Mouse (Mus musculus) heart, embryonic 12.5 days (tissue): ENCODE data around the gene Arhgap28. TPM values are rescaled to one million over a fixed set of nuclear protein-coding genes. Genes with fewer than 3 reads are reported as not detected.

Experiments
- ATAC-seq: fragments of 200-750 bp; cut with Nextera tagmentation; 2 replicates; pipeline ENCODE4 v1.8.0; 2017; ENCODE audit warnings: moderate TSS enrichment, moderate library complexity; ENCODE audit not compliant: insufficient number of reproducible peaks, low FRiP score
- H3K27ac ChIP-seq: fragments of 300-500 bp; sonication (generic); 2 replicates; pipeline ENCODE4 v1.5.1; 2016; ENCODE audit warnings: mild to moderate bottlenecking, moderate library complexity; ENCODE audit not compliant: poor library complexity, severe bottlenecking
- H3K27me3 ChIP-seq: fragments of 300-500 bp; sonication (generic); replicated peaks from 2 replicates; pipeline ENCODE4 v1.6.1; 2016; ENCODE audit warnings: mild to moderate bottlenecking, moderate library complexity
- H3K36me3 ChIP-seq: fragments of 300-500 bp; sonication (generic); 2 replicates; pipeline ENCODE4 v1.6.1; 2016; ENCODE audit warnings: mild to moderate bottlenecking, moderate library complexity
- H3K4me1 ChIP-seq: fragments of 300-500 bp; sonication (generic); replicated peaks from 2 replicates; pipeline ENCODE4 v1.6.1; 2016; ENCODE audit warnings: mild to moderate bottlenecking
- H3K4me2 ChIP-seq: fragments of 300-500 bp; sonication (generic); 2 replicates; pipeline ENCODE4 v1.6.1; 2016; ENCODE audit warnings: mild to moderate bottlenecking, moderate library complexity
- H3K4me3 ChIP-seq: fragments of 300-500 bp; sonication (generic); 2 replicates; pipeline ENCODE4 v1.5.1; 2016; ENCODE audit warnings: mild to moderate bottlenecking
- H3K9ac ChIP-seq: fragments of 300-500 bp; sonication (generic); 2 replicates; pipeline ENCODE4 v1.6.1; 2016; ENCODE audit warnings: mild to moderate bottlenecking, moderate library complexity
- H3K9me3 ChIP-seq: fragments of 300-500 bp; sonication (generic); replicated peaks from 2 replicates; pipeline ENCODE4 v1.6.1; 2016; ENCODE audit warnings: mild to moderate bottlenecking, moderate library complexity
- WGBS: fragments of 180-500 bp; shearing (Covaris S2); methylation state at CpG from one replicate; pipeline ENCODE4 v1.1.7; 2016; 5-methylcytosine and 5-hydroxymethylcytosine counted together
- polyA plus RNA-seq: library from polyadenylated mRNA; unstranded; fragments of >200 nt; fragmentation: Nextera tagmentation; extraction: Ambion mirVana; gene quantifications from 2 replicates; pipeline ENCODE4 v1.2.1, GENCODE M21; 2016

Arhgap28 gene
- polyA plus RNA-seq, 1 experiment from 2014 or later: 25.4 TPM

GRCm38 (mm10) chr17:67836146-67836895, 167.6 kb downstream of the Arhgap28 start:
- no peak for ATAC-seq
- no peaks in the 10 kb centered on the region for H3K27me3 ChIP-seq
- H3K36me3 ChIP-seq: peaks cover 4% of the 10 kb centered on the region; the same call in 1 of the 2 replicates
- peaks cover 6% of the 10 kb centered on the region for H3K9me3 ChIP-seq
- no peak overlapping the region for H3K4me2 ChIP-seq
- no peak overlapping the region for H3K27ac ChIP-seq
- H3K9ac ChIP-seq: no peak overlapping the region
- no peak overlapping the region for H3K4me3 ChIP-seq
- H3K4me1 ChIP-seq: no peaks in the 10 kb centered on the region
- WGBS: 90% methylated on average over 20 of the region's 20 CpGs

GRCm38 (mm10) chr17:67827431-67827830, 176.5 kb downstream of the Arhgap28 start:
- Histone ChIP-seq H3K4me1 (no peaks in the 10 kb centered on the region), H3K36me3 (no peaks in the 10 kb centered on the region), H3K4me3 (no peak overlapping the region), H3K27me3 (no peaks in the 10 kb centered on the region), H3K9me3 (peaks cover 15% of the 10 kb centered on the region), H3K9ac (no peak overlapping the region), H3K27ac (no peak overlapping the region), H3K4me2 (no peak overlapping the region)
- no peak for ATAC-seq
- WGBS: 81% methylated on average over 3 of the region's 3 CpGs

- no peaks in the 10 kb centered on the region for H3K4me1 ChIP-seq
- no peaks in the 10 kb centered on the region for H3K9me3 ChIP-seq
- ATAC-seq: no peak
- H3K9ac ChIP-seq: no peak overlapping the region
- H3K27me3 ChIP-seq: no peaks in the 10 kb centered on the region
- no peak overlapping the region for H3K4me2 ChIP-seq
- no peak overlapping the region for H3K4me3 ChIP-seq
- 87% methylated on average over 10 of the region's 10 CpGs for WGBS
- no peaks in the 10 kb centered on the region for H3K36me3 ChIP-seq
- H3K27ac ChIP-seq: no peak overlapping the region
Observed at GRCm38 (mm10) chr17:67816916-67817315, 187.0 kb downstream of the Arhgap28 start.

GRCm38 (mm10) chr17:67815720-67816119, 188.2 kb downstream of the Arhgap28 start:
- no peak overlapping the region for H3K27ac ChIP-seq
- H3K27me3 ChIP-seq: no peaks in the 10 kb centered on the region
- no peaks in the 10 kb centered on the region for H3K36me3 ChIP-seq
- no peaks in the 10 kb centered on the region for H3K4me1 ChIP-seq
- H3K9me3 ChIP-seq: no peaks in the 10 kb centered on the region
- ATAC-seq: no peak
- no peak overlapping the region for H3K4me2 ChIP-seq
- no peak overlapping the region for H3K4me3 ChIP-seq
- 86% methylated on average over 11 of the region's 11 CpGs for WGBS
- H3K9ac ChIP-seq: no peak overlapping the region

GRCm38 (mm10) chr17:67813666-67814065, 190.3 kb downstream of the Arhgap28 start:
- no peaks in the 10 kb centered on the region for H3K9me3 ChIP-seq
- H3K27ac ChIP-seq: no peak overlapping the region
- H3K4me2 ChIP-seq: no peak overlapping the region
- H3K4me3 ChIP-seq: no peak overlapping the region
- WGBS: 92% methylated on average over 6 of the region's 6 CpGs
- H3K9ac ChIP-seq: no peak overlapping the region
- H3K36me3 ChIP-seq: no peaks in the 10 kb centered on the region
- H3K27me3 ChIP-seq: no peaks in the 10 kb centered on the region
- no peak for ATAC-seq
- H3K4me1 ChIP-seq: no peaks in the 10 kb centered on the region

- H3K9me3 ChIP-seq: no peaks in the 10 kb centered on the region
- H3K36me3 ChIP-seq: no peaks in the 10 kb centered on the region
- no peaks in the 10 kb centered on the region for H3K27me3 ChIP-seq
- no peaks in the 10 kb centered on the region for H3K4me1 ChIP-seq
- WGBS: 90% methylated on average over 16 of the region's 16 CpGs
- no peak overlapping the region for H3K9ac ChIP-seq
- H3K27ac ChIP-seq: no peak overlapping the region
- no peak overlapping the region for H3K4me2 ChIP-seq
- H3K4me3 ChIP-seq: no peak overlapping the region
- ATAC-seq: no peak
Observed at GRCm38 (mm10) chr17:67809171-67809570, 194.7 kb downstream of the Arhgap28 start.
